Mouse (Mus musculus) neural tube, embryonic 14.5 days (tissue): ENCODE data around the gene Zbtb17. TPM values are rescaled to one million over a fixed set of nuclear protein-coding genes. Genes with fewer than 3 reads are reported as not detected.
A peak's percentile ranks its signal among the peaks of the same experiment; 100 is the strongest.

Source experiments
- ATAC-seq: fragments of 200-750 bp; cut with Nextera tagmentation; 2 replicates; pipeline ENCODE4 v1.8.0; 2017; ENCODE audit warnings: low read depth, mild to moderate bottlenecking, moderate TSS enrichment, moderate library complexity
- H3K27ac ChIP-seq: fragments of 300-500 bp; sonication (generic); 2 replicates; pipeline ENCODE4 v1.5.1; 2014; ENCODE audit warnings: low read depth, mild to moderate bottlenecking, control low read depth, low read length, moderate library complexity, mixed read lengths
- H3K27me3 ChIP-seq: fragments of 300-500 bp; sonication (generic); 2 replicates; pipeline ENCODE4 v1.6.1; 2014; ENCODE audit warnings: low read length; ENCODE audit not compliant: control insufficient read depth, insufficient read depth
- H3K36me3 ChIP-seq: fragments of 300-500 bp; sonication (generic); 2 replicates; pipeline ENCODE4 v1.6.1; 2014; ENCODE audit warnings: low read length, mixed read lengths; ENCODE audit not compliant: control insufficient read depth, insufficient read depth
- H3K4me1 ChIP-seq: fragments of 300-500 bp; sonication (generic); 2 replicates; pipeline ENCODE4 v1.6.1; 2014; ENCODE audit warnings: low read length; ENCODE audit not compliant: control insufficient read depth, insufficient read depth
- H3K4me2 ChIP-seq: fragments of 300-500 bp; sonication (generic); 2 replicates; pipeline ENCODE4 v1.6.1; 2014; ENCODE audit warnings: mild to moderate bottlenecking, low read depth, low read length, control low read depth
- H3K4me3 ChIP-seq: fragments of 300-500 bp; sonication (generic); 2 replicates; pipeline ENCODE4 v1.5.1; 2014; ENCODE audit warnings: low read depth, low read length, control low read depth, mixed read lengths
- H3K9ac ChIP-seq: fragments of 300-500 bp; sonication (generic); replicated peaks from 2 replicates; pipeline ENCODE4 v1.6.1; 2014; ENCODE audit warnings: low read depth, mild to moderate bottlenecking, control low read depth, low read length, mixed read lengths
- H3K9me3 ChIP-seq: fragments of 300-500 bp; sonication (generic); 2 replicates; pipeline ENCODE4 v1.6.1; 2016; ENCODE audit warnings: low read length; ENCODE audit not compliant: control insufficient read depth
- WGBS: fragments of 180-500 bp; shearing (Covaris S2); extraction: QIAGEN DNeasy Blood & Tissue Kit; methylation state at CpG from one replicate; pipeline ENCODE4 v1.1.7; 2014; 5-methylcytosine and 5-hydroxymethylcytosine counted together
- polyA plus RNA-seq: library from polyadenylated mRNA; unstranded; fragments of >200 nt; fragmentation: Nextera tagmentation; extraction: Ambion mirVana; gene quantifications from 2 replicates; pipeline ENCODE4 v1.2.1, GENCODE M21; 2014

The Zbtb17 gene
- polyA plus RNA-seq, 1 experiment from 2014 or later: 32.2 TPM

- Histone ChIP-seq H3K36me3 (peaks cover 90% of the 10 kb centered on the region), H3K4me1 (no peaks in the 10 kb centered on the region), H3K4me3 (no peak overlapping the region), H3K4me2 (no peak overlapping the region), H3K27ac (no peak overlapping the region), H3K9ac (no peak overlapping the region), H3K9me3 (no peaks in the 10 kb centered on the region), H3K27me3 (no peaks in the 10 kb centered on the region)
- 70% methylated on average over 32 of the region's 32 CpGs for WGBS
- ATAC-seq: no peak
Observed at GRCm38 (mm10) chr4:141472641-141473321, 28.3 kb downstream of the Zbtb17 start.

GRCm38 (mm10) chr4:141474431-141474830, 30.0 kb downstream of the Zbtb17 start:
- Histone ChIP-seq H3K4me2 (no peak overlapping the region), H3K27ac (0 out of 2 replicates have a peak overlapping the region, but pooled peaks have one; percentile 35), H3K4me1 (no peaks in the 10 kb centered on the region), H3K9me3 (no peaks in the 10 kb centered on the region), H3K36me3 (peaks cover 91% of the 10 kb centered on the region), H3K27me3 (no peaks in the 10 kb centered on the region), H3K4me3 (no peak overlapping the region), H3K9ac (no peak overlapping the region)
- ATAC-seq: no peak
- WGBS: 88% methylated on average over 19 of the region's 19 CpGs

GRCm38 (mm10) chr4:141477681-141478102, 33.2 kb downstream of the Zbtb17 start:
- Histone ChIP-seq H3K4me1 (no peaks in the 10 kb centered on the region), H3K27ac (0 out of 2 replicates have a peak overlapping the region, but pooled peaks have one; percentile 35), H3K4me3 (no peak overlapping the region), H3K4me2 (no peak overlapping the region), H3K9ac (no peak overlapping the region), H3K27me3 (no peaks in the 10 kb centered on the region), H3K36me3 (peaks cover 84% of the 10 kb centered on the region), H3K9me3 (no peaks in the 10 kb centered on the region)
- 84% methylated on average over 16 of the region's 16 CpGs for WGBS
- no peak for ATAC-seq

GRCm38 (mm10) chr4:141478225-141478624, 33.8 kb downstream of the Zbtb17 start:
- Histone ChIP-seq H3K4me1 (no peaks in the 10 kb centered on the region), H3K9ac (no peak overlapping the region), H3K36me3 (peaks cover 84% of the 10 kb centered on the region), H3K4me3 (no peak overlapping the region), H3K27ac (peak overlapping the region; percentile 35; the same call in 1 of the 2 replicates), H3K9me3 (no peaks in the 10 kb centered on the region), H3K4me2 (no peak overlapping the region), H3K27me3 (no peaks in the 10 kb centered on the region)
- 87% methylated on average over 23 of the region's 23 CpGs for WGBS
- no peak for ATAC-seq

GRCm38 (mm10) chr4:141478794-141479193, 34.3 kb downstream of the Zbtb17 start:
- no peak overlapping the region for H3K27ac ChIP-seq
- 93% methylated on average over 32 of the region's 32 CpGs for WGBS
- H3K27me3 ChIP-seq: no peaks in the 10 kb centered on the region
- no peak overlapping the region for H3K9ac ChIP-seq
- no peak for ATAC-seq
- no peak overlapping the region for H3K4me3 ChIP-seq
- H3K9me3 ChIP-seq: no peaks in the 10 kb centered on the region
- no peaks in the 10 kb centered on the region for H3K4me1 ChIP-seq
- H3K36me3 ChIP-seq: peaks cover 82% of the 10 kb centered on the region
- H3K4me2 ChIP-seq: no peak overlapping the region

- Histone ChIP-seq H3K27ac (no peak overlapping the region), H3K9ac (no peak overlapping the region), H3K4me3 (no peak overlapping the region), H3K36me3 (peaks cover 80% of the 10 kb centered on the region), H3K9me3 (no peaks in the 10 kb centered on the region), H3K27me3 (no peaks in the 10 kb centered on the region), H3K4me1 (no peaks in the 10 kb centered on the region), H3K4me2 (no peak overlapping the region)
- 95% methylated on average over 8 of the region's 8 CpGs for WGBS
- no peak for ATAC-seq
Observed at GRCm38 (mm10) chr4:141479411-141479810, 35.0 kb downstream of the Zbtb17 start.

GRCm38 (mm10) chr4:141484071-141484470, 39.6 kb downstream of the Zbtb17 start:
- Histone ChIP-seq H3K27ac (no peak overlapping the region), H3K9ac (no peak overlapping the region), H3K4me2 (no peak overlapping the region), H3K27me3 (no peaks in the 10 kb centered on the region), H3K4me3 (no peak overlapping the region), H3K4me1 (no peaks in the 10 kb centered on the region), H3K36me3 (peaks cover 71% of the 10 kb centered on the region), H3K9me3 (no peaks in the 10 kb centered on the region)
- ATAC-seq: no peak
- WGBS: 88% methylated on average over 11 of the region's 11 CpGs

- Histone ChIP-seq H3K9me3 (no peaks in the 10 kb centered on the region), H3K27ac (no peak overlapping the region), H3K4me2 (no peak overlapping the region), H3K4me1 (no peaks in the 10 kb centered on the region), H3K36me3 (peaks cover 62% of the 10 kb centered on the region), H3K27me3 (no peaks in the 10 kb centered on the region), H3K9ac (no peak overlapping the region), H3K4me3 (no peak overlapping the region)
- WGBS: 97% methylated on average over 11 of the region's 11 CpGs
- no peak for ATAC-seq
Observed at GRCm38 (mm10) chr4:141487581-141487980, 43.1 kb downstream of the Zbtb17 start.

GRCm38 (mm10) chr4:141488670-141489069, 44.2 kb downstream of the Zbtb17 start:
- WGBS: 95% methylated on average over 4 of the region's 4 CpGs
- Histone ChIP-seq H3K4me2 (no peak overlapping the region), H3K4me1 (no peaks in the 10 kb centered on the region), H3K9ac (no peak overlapping the region), H3K27ac (no peak overlapping the region), H3K36me3 (peaks cover 55% of the 10 kb centered on the region), H3K4me3 (no peak overlapping the region), H3K9me3 (no peaks in the 10 kb centered on the region), H3K27me3 (no peaks in the 10 kb centered on the region)
- ATAC-seq: no peak
